Mouse (Mus musculus) embryonic stem cell, embryonic (primary cell): Measurements from ENCODE around the gene Timm44.

ENCODE experiments used
- CTCF ChIA-PET, 4 experiments: fragments of 300-600 bp in 2 of 4; fragments of 350-600 bp in 2 of 4; sonication (Branson Sonifier 250); formaldehyde crosslinking; loops; one replicate each; lab custom pipeline; 2022; ENCODE audit warnings: inconsistent platforms in 2 of 4; lab: Charles Lee
- POLR2A ChIA-PET, 4 experiments: fragments of 300-600 bp in 2 of 4; fragments of 350-600 bp in 2 of 4; sonication (Branson Sonifier 250); formaldehyde crosslinking; loops; one replicate each; lab custom pipeline; 2022; ENCODE audit warnings: antibody characterized with exemption in 4 of 4, inconsistent platforms in 1 of 4; lab: Charles Lee

Gene Timm44

DNA sequence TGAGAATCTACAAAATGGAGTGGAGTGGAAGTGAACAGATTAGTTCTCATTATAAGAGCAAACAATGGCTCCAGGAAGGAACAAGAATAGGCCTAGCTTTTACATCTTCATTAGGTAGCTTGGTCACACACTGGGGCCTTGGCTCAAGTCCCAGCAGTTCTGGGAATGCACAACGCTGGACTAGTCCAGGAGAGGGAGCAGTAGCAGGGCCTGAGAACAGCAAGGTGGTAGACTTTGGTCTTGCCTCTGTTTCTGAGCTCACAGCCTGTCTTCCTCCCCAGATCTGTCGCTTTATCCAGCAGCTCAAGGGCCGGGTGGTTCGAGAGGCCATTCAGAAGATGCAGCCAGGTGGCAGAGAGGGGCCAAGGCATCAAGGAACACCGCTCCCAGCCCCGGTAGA, 21.7 kb downstream of the Timm44 start:
- ChIA-PET POLR2A (interaction anchor here (0.6 to 3.3 kb wide), 20 partner anchors 9 to 656 kb away, joined by 3 to 24 read pairs (median 4); partner anchors contain the start of genes Map2k7 (in 3 of the 4), Gm49320 (in 2 of the 4), Timm44 (in 2 of the 4) and Zfp958 (in 1 of the 4)), CTCF (interaction anchor here in 3 of 4 experiments (0.6 to 3.2 kb wide), 12 partner anchors 13 to 360 kb away, joined by 3 to 13 read pairs (median 4); partner anchors contain the start of genes Gm49320 (in 1 of the 3) and Map2k7 (in 1 of the 3))

DNA sequence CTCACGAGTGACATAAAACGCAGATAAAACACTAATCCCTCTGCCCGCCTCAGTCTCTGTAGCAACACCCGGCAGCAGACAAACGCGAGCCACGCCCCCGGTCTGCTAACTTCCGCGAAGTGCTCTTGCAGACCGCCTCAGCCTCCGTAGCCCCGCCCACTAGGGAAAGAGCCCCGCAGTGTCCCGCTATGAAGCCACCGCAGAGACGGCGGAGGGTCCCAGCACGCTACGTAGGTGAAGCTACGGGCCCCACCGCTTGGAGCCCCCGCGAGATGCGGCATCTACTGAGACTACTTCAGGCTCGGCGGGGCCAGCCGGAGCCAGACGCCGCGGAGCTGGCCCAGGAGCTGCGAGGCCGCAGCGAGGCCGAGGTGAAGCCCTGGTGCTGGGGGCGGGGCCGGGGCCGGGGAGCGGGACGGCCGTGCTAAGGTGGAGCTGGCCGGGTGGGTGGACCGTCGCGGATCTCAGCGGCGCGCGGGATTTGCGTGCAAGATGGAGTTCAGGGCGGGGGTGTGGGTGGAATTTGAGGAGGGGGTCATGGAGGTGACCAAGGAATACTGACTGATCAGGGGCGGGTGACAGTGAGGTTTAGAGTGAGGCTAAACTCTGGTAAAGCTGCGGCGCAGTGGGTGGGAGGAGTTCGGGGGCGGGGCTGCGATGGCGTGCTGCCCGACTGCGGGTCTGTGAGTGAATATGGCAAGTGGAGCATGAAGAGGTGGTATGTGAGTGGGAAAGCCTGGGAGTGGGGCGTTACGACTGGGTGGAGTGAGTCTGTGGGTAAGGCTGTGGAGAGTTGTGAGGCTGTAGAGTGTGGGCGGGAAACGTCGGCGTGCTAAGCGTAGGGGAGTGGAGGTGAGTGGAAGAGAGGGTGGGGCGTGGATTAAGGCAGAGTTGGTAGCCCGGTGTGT, 22.5 kb downstream of the Timm44 start, which contains the start of gene Snapc2:
Gene Snapc2, plus strand, starts transcription at position 147 of the 908 bp plus-strand sequence.
- POLR2A ChIA-PET = interaction anchor here (0.5 to 3.3 kb wide), 28 partner anchors 8 to 655 kb away, joined by 3 to 24 read pairs (median 4); partner anchors contain the start of genes Map2k7 (in 3 of the 4), Gm49320 (in 2 of the 4), Timm44 (in 2 of the 4) and Zfp958 (in 1 of the 4)
- CTCF ChIA-PET = interaction anchor here (0.6 to 3.2 kb wide), 12 partner anchors 14 to 786 kb away, joined by 3 to 13 read pairs (median 4); partner anchors contain the start of genes Gm49320 (in 2 of the 4), Map2k7 (in 2 of the 4) and Pex11g (in 1 of the 4)

DNA sequence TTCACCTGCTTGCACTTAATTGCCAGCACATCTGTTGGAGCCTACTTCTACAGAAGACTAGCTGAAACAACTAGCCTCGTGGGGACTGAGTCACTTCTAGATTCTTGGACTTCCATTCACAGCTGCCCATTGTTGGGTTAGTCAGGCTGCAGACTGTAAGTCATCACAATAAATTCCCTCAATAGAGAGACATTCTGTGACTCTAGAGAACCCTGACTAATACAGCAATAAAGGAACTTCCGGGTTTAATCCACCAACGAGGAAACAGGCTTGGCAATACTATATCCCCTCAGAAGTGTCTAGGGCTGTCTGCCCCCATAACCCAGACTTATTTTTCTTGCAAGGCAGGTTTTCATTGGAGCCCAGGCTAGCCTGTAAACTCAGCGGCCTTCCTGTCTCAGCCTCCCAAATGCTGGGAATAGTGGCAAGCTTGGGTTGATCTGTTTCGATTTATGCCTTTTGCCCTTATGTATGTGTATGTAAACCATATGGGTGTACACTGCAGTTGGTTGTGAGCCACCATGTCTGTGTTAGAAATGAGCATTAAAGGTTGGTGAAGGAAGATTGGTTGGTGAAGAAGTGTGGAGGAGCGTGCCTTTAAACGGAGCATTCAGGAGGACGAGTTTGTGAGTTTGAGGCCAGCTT, 23.5 kb downstream of the Timm44 start:
- ChIA-PET CTCF (interaction anchor here in 2 of 4 experiments (0.6 to 3.2 kb wide), 4 partner anchors 14 to 86 kb away, joined by 3 to 13 read pairs (median 10); partner anchors contain the start of genes Evi5l (in 1 of the 2), Gm49320 (in 1 of the 2) and Map2k7 (in 1 of the 2)), POLR2A (interaction anchor here in 2 of 4 experiments (0.8 to 3.3 kb wide), 12 partner anchors 9 to 86 kb away, joined by 3 to 24 read pairs (median 7); partner anchors contain the start of genes Gm49320 (in 2 of the 2), Map2k7 (in 2 of the 2) and Timm44 (in 2 of the 2))

DNA sequence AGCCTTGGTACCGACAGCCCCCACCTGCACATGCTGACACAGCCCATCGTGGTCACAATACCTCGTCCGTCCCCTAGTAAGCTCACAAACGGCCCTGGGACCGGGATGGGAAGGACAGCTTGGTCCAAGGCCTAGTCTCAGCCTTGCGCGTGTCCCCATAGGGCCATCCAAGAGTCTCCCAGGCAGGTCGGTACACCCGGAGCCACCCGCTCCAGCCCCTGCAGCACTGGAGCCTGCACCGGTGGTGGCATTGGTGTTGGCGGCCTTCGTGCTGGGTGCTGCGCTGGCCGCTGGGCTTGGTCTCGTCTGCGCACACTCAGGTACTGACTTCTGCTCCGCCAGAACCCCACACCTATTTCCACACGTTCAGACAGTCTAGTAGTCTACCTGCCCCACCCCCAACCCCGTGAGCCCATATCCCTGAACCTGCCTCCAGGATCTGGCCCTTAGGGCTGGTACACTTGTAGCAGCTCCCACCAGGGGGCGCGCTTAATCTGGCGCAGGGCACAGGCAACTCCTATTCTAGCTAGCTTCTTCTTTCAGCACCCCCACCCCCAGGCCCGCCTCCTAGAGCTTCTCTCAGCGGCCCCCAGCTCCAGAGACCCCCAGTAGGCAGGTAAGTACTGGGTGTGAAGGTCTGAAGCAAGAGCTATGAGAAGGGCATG, 25.3 kb downstream of the Timm44 start:
- ChIA-PET CTCF (interaction anchor here in 3 of 4 experiments (0.6 to 3.1 kb wide), 28 partner anchors 9 to 836 kb away, joined by 3 to 16 read pairs (median 6); partner anchors contain the start of genes Gm49320 (in 3 of the 3), Map2k7 (in 3 of the 3), Ctxn1 (in 2 of the 3) and Lrrc8e (in 1 of the 3)), POLR2A (interaction anchor here (0.7 to 7.4 kb wide), 33 partner anchors 7 to 363 kb away, joined by 3 to 61 read pairs (median 4); partner anchors contain the start of genes Gm49320 (in 4 of the 4), Map2k7 (in 4 of the 4), Ctxn1 (in 2 of the 4) and Prr36 (in 2 of the 4))

DNA sequence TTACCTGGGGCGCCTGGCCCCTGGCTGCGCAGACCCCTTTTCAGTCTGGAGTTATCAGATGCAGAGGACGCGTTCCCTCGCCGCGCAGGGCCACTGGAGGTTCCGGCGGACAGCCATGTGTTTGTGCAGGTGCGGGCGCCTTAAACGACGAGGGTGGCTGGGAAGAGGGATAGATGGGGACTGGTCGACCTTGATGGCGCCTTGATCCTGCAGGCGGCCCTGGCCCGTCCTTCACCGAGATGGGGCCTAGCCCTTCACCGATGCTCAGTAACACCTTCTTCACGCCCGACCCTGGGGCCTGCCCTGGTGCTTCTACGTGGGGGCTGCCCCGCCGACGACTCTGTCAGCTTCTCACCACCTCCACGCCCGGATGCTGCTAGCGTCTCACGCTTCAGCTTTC, 26.5 kb downstream of the Timm44 start:
- ChIA-PET POLR2A (interaction anchor here in 3 of 4 experiments (1.0 to 7.4 kb wide), 17 partner anchors 8 to 143 kb away, joined by 3 to 61 read pairs (median 5); partner anchors contain the start of genes Ctxn1 (in 3 of the 3), Gm49320 (in 3 of the 3), Map2k7 (in 3 of the 3) and Prr36 (in 1 of the 3)), CTCF (interaction anchor here in 2 of 4 experiments (1.0 to 3.1 kb wide), 8 partner anchors 10 to 121 kb away, joined by 3 to 16 read pairs (median 8); partner anchors contain the start of genes Ctxn1 (in 2 of the 2), Gm49320 (in 1 of the 2) and Map2k7 (in 1 of the 2))

DNA sequence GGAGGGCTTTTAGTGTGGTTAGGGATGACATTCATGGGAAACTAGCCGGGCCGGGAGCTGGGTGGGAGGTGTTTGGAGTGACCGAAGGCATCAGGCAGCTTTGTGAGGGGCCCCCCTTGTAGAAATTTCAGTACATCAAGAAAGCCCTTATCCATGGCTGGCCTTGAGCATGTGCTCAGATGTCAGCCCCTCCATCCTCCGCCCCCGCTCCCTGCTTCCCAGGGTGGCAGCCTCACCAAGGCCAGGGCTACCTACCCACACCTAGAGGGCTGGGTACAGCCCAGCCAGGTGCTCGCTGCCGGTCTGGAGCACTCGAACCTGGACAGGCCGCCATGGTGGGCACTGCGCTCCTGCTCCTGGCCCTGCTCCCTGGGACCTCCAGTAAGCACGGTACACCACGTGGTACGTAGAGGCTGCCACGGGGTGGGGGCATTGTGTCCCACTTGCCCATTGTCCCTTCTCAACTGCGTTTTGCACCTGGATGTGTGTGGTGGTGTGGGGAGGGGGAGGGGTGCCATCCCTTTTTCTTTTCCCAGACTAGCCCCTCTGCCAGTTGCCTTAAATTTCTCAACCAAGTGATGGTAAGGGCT, 27.7 kb downstream of the Timm44 start, which contains the start of gene Tgfbr3l:
Gene Tgfbr3l, plus strand, starts transcription at position 264 of the 590 bp plus-strand sequence.
- POLR2A ChIA-PET = interaction anchor here in 3 of 4 experiments (0.5 to 7.4 kb wide), 12 partner anchors 9 to 261 kb away, joined by 3 to 61 read pairs (median 5); partner anchors contain the start of genes Gm49320 (in 3 of the 3), Map2k7 (in 3 of the 3) and Timm44 (in 1 of the 3)

DNA sequence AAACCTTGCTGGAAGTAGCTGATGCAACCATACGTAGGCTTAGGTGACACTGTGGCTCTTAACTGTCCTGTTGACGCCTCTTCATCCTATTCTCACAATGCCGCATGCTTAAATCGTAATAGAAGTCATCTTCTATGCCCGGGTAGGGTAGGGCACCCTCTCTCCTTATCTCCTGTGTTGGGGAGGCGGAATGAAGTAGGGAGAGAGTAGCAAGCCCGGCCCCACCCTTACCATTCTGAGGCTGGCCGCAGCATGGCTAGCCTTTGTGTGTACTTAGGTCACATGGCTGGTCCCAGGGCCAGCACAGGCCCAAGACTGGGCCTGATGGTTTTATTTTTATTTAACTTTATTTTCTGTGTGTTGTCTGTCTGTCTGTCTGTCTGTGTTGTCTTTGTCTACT, 28.5 kb downstream of the Timm44 start:
- POLR2A ChIA-PET = interaction anchor here in 3 of 4 experiments (0.5 to 7.4 kb wide), 9 partner anchors 9 to 754 kb away, joined by 3 to 61 read pairs (median 4); partner anchors contain the start of genes Gm49320 (in 2 of the 3), Map2k7 (in 2 of the 3), Ctxn1 (in 1 of the 3) and Lrrc8e (in 1 of the 3)

More for the DNA sequence above, 27.7 kb downstream of the Timm44 start, which contains the start of gene Tgfbr3l:
- CTCF ChIA-PET = interaction anchor here in 2 of 4 experiments (0.9 to 3.1 kb wide), 6 partner anchors 9 to 108 kb away, joined by 3 to 16 read pairs (median 3); partner anchors contain the start of genes Ctxn1 (in 2 of the 2), Gm49320 (in 1 of the 2) and Map2k7 (in 1 of the 2)

DNA sequence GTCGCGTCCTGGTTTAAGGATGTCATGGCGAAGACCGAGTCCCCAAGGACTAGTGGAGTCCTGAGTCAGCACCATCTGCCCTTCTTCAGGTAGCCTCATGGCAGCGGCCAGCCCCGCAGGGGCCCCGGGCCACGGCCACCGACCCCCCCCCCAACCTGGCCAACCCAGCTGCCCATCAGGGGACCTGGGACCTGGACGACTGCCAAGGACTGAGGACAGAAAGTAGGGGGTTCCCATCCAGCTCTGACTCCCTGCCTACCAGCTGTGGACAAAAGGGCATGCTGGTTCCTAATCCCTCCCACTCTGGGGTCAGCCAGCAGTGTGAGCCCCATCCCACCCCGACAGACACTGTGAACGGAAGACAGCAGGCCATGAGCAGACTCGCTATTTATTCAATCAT, 30.0 kb downstream of the Timm44 start:
- ChIA-PET POLR2A (interaction anchor here in 2 of 4 experiments (0.8 to 7.4 kb wide), 5 partner anchors 9 to 52 kb away, joined by 3 to 61 read pairs (median 5); partner anchors contain the start of genes Gm49320 (in 1 of the 2) and Map2k7 (in 1 of the 2)), CTCF (no interaction called here)

More for the DNA sequence above, 28.5 kb downstream of the Timm44 start:
- CTCF ChIA-PET = interaction anchor here in 1 of 4 experiments (0.9 to 1.1 kb wide), 2 partner anchors 9 to 12 kb away, joined by 3 to 4 read pairs; partner anchors contain the start of genes Ctxn1, Gm49320 and Map2k7

DNA sequence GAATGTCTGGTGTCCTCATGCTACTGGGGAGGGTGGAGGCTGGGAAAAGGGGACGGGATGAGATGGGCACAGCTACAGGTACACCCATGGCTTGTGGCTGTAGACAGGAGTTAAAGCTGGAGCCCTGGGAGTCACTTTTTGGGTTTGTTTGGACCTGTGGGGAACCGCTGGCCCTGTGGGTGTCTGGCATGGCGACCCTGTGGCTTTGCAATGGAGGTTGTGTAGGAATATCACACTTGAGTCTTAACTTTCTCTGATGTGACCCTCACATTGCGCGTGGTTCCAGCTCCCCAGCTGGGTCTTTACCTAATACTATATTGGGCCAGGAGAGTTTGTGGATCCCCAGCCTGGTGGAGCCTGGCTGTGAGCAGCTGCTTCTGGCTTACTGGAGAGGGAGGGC, 30.7 kb downstream of the Timm44 start:
- ChIA-PET CTCF (interaction anchor here in 1 of 4 experiments (1.3 kb wide), 1 partner anchor 105 kb away, joined by 3 read pairs; no protein-coding TSS in a partner anchor), POLR2A (interaction anchor here in 2 of 4 experiments (0.8 to 7.4 kb wide), 5 partner anchors 8 to 37 kb away, joined by 3 to 61 read pairs (median 4); partner anchors contain the start of genes Gm49320 (in 1 of the 2) and Map2k7 (in 1 of the 2))

DNA sequence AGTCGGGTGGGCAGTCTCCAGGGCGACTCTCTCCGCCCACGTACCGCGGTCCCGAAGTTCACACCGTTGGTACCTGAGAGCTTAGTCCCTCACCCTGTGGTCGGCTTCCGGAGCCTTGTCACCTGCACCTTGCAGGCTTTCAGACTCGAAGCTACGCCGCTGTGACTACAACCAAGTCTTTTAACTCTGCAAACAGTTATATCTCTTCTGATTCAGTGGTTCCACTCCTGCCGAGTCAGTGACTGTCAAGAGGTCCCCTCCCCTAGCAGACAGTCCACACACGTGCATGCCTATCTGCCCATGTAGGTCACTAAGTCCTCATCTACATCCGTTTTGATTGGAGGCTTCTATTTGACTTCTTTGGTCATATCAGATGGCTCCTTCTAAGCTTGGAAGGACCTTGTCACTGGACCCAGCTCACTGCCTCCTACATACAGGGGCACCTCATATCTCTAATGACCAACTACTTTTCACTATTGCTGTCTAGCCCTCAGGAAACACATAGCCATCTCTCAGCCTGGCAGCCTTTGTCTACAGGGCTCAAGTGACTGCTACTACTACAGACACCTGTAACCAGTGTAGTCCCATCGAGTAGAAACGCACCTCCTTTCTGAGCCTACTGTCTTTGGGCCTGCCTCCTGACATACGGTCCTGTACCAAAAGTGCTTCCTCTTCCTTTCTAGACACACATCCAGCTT, 36.4 kb downstream of the Timm44 start:
- POLR2A ChIA-PET = interaction anchor here (0.6 to 6.5 kb wide), 44 partner anchors 8 to 659 kb away, joined by 3 to 61 read pairs (median 5); partner anchors contain the start of genes Lrrc8e (in 3 of the 4), Prr36 (in 3 of the 4), Ctxn1 (in 2 of the 4) and Snapc2 (in 2 of the 4)
- CTCF ChIA-PET = interaction anchor here (0.6 to 2.4 kb wide), 25 partner anchors 8 to 131 kb away, joined by 3 to 13 read pairs (median 5); partner anchors contain the start of genes Ctxn1 (in 3 of the 4), Snapc2 (in 2 of the 4) and Prr36 (in 1 of the 4)

DNA sequence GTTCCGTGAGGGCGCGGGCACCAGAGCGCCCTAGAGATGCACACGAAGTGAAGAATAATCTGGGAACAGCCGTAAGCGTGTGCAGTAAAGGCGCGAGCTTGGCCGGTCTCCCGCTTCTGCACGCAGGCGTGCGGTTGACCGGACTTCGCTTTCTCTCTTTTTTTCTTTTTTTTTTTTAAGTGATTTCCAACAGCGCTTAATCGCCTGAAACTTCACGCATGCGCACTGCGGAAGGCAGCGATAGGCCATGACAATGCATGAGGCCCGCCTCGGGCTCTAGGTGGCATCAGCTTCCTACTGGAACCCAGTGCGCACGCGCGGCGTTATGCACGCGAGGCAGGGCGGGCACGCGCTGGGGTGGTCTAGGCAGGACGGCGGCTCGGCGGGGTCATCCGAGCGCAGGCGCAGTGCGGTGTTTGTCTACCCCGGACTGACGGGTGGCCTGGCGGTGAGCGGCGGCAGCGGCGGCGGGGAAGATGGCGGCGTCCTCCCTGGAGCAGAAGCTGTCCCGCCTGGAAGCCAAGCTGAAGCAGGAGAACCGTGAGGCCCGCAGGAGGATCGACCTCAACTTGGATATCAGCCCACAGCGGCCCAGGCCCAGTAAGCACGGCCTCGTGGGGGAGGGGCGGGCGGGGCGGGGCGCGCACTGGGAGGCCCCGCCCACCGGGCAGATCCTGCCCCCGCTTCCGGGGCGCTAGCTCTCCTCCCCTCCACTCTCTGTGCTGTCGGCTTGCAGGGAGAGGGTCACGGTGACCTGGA, 37.1 kb downstream of the Timm44 start, which contains the start of the genes Map2k7 and Gm49320:
Gene Map2k7, plus strand, starts transcription at position 307 of the 759 bp plus-strand sequence.
Gene Gm49320, plus strand, starts transcription at position 432 of the 759 bp plus-strand sequence.
- ChIA-PET POLR2A (interaction anchor here (0.6 to 6.5 kb wide), 56 partner anchors 9 to 659 kb away, joined by 3 to 61 read pairs (median 5); partner anchors contain the start of genes Lrrc8e (in 3 of the 4), Prr36 (in 3 of the 4), Snapc2 (in 3 of the 4) and Ctxn1 (in 2 of the 4)), CTCF (interaction anchor here (0.6 to 2.4 kb wide), 27 partner anchors 9 to 562 kb away, joined by 3 to 13 read pairs (median 5); partner anchors contain the start of genes Ctxn1 (in 3 of the 4), Snapc2 (in 2 of the 4) and Prr36 (in 1 of the 4))

DNA sequence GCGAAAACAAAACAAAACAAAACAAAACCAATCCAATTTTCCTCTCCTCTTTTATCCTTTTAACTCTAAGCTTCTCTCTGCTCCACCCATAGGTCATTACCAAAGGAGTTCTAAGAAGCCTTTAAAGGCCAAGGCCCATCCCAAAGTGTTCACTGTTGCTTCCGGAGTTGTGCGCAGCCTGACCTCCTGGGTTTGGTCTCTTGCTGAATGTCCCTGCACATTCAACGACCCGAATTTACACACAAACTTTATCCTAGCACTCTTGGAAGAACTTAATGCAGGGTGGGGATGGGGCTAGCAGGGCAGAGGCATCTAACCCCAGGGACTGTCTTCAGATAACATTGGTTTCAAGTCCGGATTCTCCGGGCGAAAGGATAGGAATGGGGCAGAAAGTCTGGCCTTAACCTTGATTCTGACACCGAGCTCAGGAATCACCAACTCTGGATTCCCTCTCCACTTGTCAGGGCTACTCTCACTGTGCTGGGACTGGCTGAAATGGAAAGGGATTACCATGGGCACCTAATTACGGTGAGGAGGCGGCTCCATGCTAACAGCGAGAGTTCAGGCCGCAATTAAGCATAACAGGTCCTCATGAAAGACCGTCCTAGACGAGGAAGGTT, 37.8 kb downstream of the Timm44 start:
- ChIA-PET POLR2A (interaction anchor here (0.7 to 6.5 kb wide), 44 partner anchors 10 to 658 kb away, joined by 3 to 61 read pairs (median 6); partner anchors contain the start of genes Lrrc8e (in 3 of the 4), Prr36 (in 3 of the 4), Snapc2 (in 3 of the 4) and Tgfbr3l (in 2 of the 4)), CTCF (interaction anchor here (0.5 to 2.4 kb wide), 22 partner anchors 11 to 641 kb away, joined by 3 to 13 read pairs (median 4); partner anchors contain the start of genes Ctxn1 (in 3 of the 4), Snapc2 (in 2 of the 4) and Prr36 (in 1 of the 4))
